Mouse (Mus musculus) embryonic facial prominence, embryonic 11.5 days (tissue): Measurements from ENCODE around the gene Apc2. TPM values are rescaled to one million over a fixed set of nuclear protein-coding genes. Genes with fewer than 3 reads are reported as not detected.

ENCODE experiments used
- ATAC-seq: fragments of 200-750 bp; cut with Nextera tagmentation; replicated peaks from 2 replicates; pipeline ENCODE4 v1.8.0; 2017; ENCODE audit warnings: low read depth; ENCODE audit not compliant: insufficient number of reproducible peaks, low FRiP score, low TSS enrichment
- DNase-seq: peaks from one replicate; pipeline ENCODE4 v3.0.0-alpha.2; 2015; ENCODE audit warnings: low spot score
- H3K27ac ChIP-seq: fragments of 300-500 bp; sonication (generic); replicated peaks from 2 replicates; pipeline ENCODE4 v1.5.1; 2014; ENCODE audit warnings: mild to moderate bottlenecking, low read depth, low read length, control low read depth
- H3K27me3 ChIP-seq: fragments of 300-500 bp; sonication (generic); 2 replicates; pipeline ENCODE4 v1.6.1; 2014; ENCODE audit warnings: mild to moderate bottlenecking, low read length, moderate library complexity, mixed read lengths; ENCODE audit not compliant: control insufficient read depth, insufficient read depth
- H3K36me3 ChIP-seq: fragments of 300-500 bp; sonication (generic); replicated peaks from 2 replicates; pipeline ENCODE4 v1.6.1; 2014; ENCODE audit warnings: low read depth, mild to moderate bottlenecking, low read length, moderate library complexity, mixed read lengths; ENCODE audit not compliant: control insufficient read depth, insufficient read depth
- H3K4me1 ChIP-seq: fragments of 300-500 bp; sonication (generic); 2 replicates; pipeline ENCODE4 v1.6.1; 2014; ENCODE audit warnings: low read length, mixed read lengths; ENCODE audit not compliant: control insufficient read depth, insufficient read depth
- H3K4me2 ChIP-seq: fragments of 300-500 bp; sonication (generic); 2 replicates; pipeline ENCODE4 v1.6.1; 2014; ENCODE audit warnings: low read depth, mild to moderate bottlenecking, control low read depth, low read length, moderate library complexity
- H3K4me3 ChIP-seq: fragments of 300-500 bp; sonication (generic); 2 replicates; pipeline ENCODE4 v1.5.1; 2014; ENCODE audit warnings: low read depth, low read length, control low read depth
- H3K9ac ChIP-seq: fragments of 300-500 bp; sonication (generic); replicated peaks from 2 replicates; pipeline ENCODE4 v1.6.1; 2014; ENCODE audit warnings: mild to moderate bottlenecking, control low read depth, low read length
- H3K9me3 ChIP-seq: fragments of 300-500 bp; sonication (generic); replicated peaks from 2 replicates; pipeline ENCODE4 v1.6.1; 2016; ENCODE audit warnings: mild to moderate bottlenecking, low read length, inconsistent platforms, mixed read lengths; ENCODE audit not compliant: control insufficient read depth
- WGBS: fragments of 180-500 bp; shearing (Covaris S2); extraction: QIAGEN DNeasy Blood & Tissue Kit; methylation state at CpG from one replicate; pipeline ENCODE4 v1.1.7; 2014; 5-methylcytosine and 5-hydroxymethylcytosine counted together
- polyA plus RNA-seq: library from polyadenylated mRNA; unstranded; fragments of >200 nt; fragmentation: Nextera tagmentation; extraction: Ambion mirVana; gene quantifications from 2 replicates; pipeline ENCODE4 v1.2.1, GENCODE M21; 2014

Gene Apc2
- polyA plus RNA-seq, 1 experiment from 2014 or later, result 11.0 TPM

DNA sequence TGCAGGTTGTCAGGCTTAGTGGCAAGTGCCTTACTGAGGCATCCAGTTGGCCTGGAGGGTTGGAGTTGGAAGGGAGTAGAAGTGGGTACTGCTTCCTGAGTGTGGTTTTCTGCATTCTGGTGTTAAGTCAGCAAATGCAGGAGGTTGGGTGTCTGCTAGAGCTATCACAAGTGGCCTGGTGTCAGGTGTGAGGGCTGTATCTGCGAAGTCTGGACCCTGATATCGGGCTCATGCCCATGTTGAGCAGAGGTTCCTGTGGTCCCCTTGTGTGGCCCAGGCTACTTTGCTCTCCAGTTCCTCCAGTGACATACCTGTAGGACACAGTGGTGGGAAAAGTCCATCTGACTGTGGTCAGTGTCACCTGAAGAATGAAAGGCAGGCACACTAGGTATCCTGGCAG lies 25.7 kb upstream of the Apc2 start:
- H3K9me3 ChIP-seq, result no peaks in the 10 kb centered on the region
- no peaks in the 10 kb centered on the region for H3K27me3 ChIP-seq
- H3K9ac ChIP-seq, result no peak overlapping the region
- DNase-seq (no peak), ATAC-seq (no peak)
- H3K4me3 ChIP-seq, result no peak overlapping the region
- H3K27ac ChIP-seq, result no peak overlapping the region
- 100% methylated on average over 2 of the region's 2 CpGs for WGBS
- no peaks in the 10 kb centered on the region; the same call in 1 of the 2 replicates for H3K4me1 ChIP-seq
- H3K4me2 ChIP-seq, result no peak overlapping the region
- peaks cover 6% of the 10 kb centered on the region for H3K36me3 ChIP-seq

DNA sequence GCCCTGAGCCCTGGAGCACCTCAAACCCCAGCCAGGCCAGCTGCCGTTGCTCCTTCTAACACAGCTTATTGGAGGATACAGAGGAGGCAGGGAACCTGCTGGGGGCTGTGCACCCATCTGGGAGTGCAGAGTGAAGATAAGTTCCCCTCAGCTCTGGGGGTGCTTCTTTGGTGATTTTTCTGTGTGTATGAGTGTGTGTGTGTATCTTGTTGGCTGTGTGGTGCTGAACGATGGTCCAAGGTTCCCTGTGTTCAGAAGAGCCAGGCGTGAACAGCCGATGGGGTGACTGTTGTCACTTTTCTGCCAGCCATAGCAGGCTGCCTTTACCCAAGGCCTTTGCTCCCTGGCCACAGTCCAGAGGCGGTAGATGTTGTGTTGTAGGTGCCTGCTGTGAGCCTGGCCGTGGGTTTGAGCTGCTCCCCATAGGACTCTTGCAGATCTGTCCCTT lies 25.0 kb upstream of the Apc2 start:
- Histone ChIP-seq H3K27me3 (no peaks in the 10 kb centered on the region), H3K9me3 (no peaks in the 10 kb centered on the region), H3K27ac (no peak overlapping the region), H3K4me2 (no peak overlapping the region), H3K36me3 (peaks cover 6% of the 10 kb centered on the region), H3K9ac (no peak overlapping the region), H3K4me1 (no peaks in the 10 kb centered on the region; the same call in 1 of the 2 replicates), H3K4me3 (no peak overlapping the region)
- 82% methylated on average over 6 of the region's 6 CpGs for WGBS
- no peak for ATAC-seq
- no peak for DNase-seq

DNA sequence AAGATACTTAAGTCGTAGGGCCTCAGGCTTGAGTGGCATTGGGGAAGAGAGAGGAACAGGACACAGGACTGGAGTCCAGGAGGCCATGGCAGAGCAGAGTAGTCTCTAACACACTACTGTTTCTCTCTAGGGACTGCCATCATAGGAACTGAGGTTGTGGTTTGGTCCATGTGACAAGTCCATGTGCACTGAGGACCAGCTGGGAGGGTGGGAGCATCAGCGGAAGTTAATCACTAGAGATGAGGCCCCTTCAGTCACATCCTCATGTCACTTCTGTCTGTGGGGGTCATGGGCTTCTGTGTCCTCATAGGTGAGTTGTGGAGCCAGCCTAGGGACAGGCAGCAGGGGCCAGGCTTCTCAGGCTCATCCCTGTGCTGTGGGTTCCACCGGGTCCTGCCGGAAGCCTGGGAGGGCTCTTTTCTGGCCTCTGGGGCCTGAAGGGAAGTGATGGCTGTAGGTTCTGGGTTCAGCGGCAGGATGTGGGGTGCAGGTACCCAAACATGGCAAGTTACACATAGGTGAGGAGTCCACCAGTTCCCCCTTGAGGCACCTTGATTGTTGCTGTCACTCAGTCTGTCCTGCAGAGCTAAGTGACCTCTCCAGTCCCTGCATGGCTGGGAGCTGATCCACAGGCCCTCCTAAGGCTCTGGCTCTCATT lies 24.5 kb upstream of the Apc2 start:
- Histone ChIP-seq H3K4me3 (no peak overlapping the region), H3K27me3 (no peaks in the 10 kb centered on the region), H3K27ac (no peak overlapping the region), H3K4me1 (no peaks in the 10 kb centered on the region; the same call in 1 of the 2 replicates), H3K9ac (no peak overlapping the region), H3K36me3 (peaks cover 10% of the 10 kb centered on the region), H3K9me3 (no peaks in the 10 kb centered on the region), H3K4me2 (no peak overlapping the region)
- DNase-seq (no peak), ATAC-seq (no peak)
- WGBS, result 83% methylated on average over 5 of the region's 5 CpGs

GRCm38 (mm10) chr10:80271870-80272585 lies 23.7 kb upstream of the Apc2 start:
- H3K4me3 ChIP-seq, result no peak overlapping the region
- no peak overlapping the region for H3K4me2 ChIP-seq
- H3K36me3 ChIP-seq, result peaks cover 10% of the 10 kb centered on the region
- ATAC-seq, result no peak
- no peaks in the 10 kb centered on the region for H3K9me3 ChIP-seq
- no peaks in the 10 kb centered on the region; the same call in 1 of the 2 replicates for H3K4me1 ChIP-seq
- no peak overlapping the region for H3K9ac ChIP-seq
- DNase-seq, result no peak
- no peaks in the 10 kb centered on the region for H3K27me3 ChIP-seq
- no peak overlapping the region for H3K27ac ChIP-seq
- 95% methylated on average over 8 of the region's 8 CpGs for WGBS

DNA sequence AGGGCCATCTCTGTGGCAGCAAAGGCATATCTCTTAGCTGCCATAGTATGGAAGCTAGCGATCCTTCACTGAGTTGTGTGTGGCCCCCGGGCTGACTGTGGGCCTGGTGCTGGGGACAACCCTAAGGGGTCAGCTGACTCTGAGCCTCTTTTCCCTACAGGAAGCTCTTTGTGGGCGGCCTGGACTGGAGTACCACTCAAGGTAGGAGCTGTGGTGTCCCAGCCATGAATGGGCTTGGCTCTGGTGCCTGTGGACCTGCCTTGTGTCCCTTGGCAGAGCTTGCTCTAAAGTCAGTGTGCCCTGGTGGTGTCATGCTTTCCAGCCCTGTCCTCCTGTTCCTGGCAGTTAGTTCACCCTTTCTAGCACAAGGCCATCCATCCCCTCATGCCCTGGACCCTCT lies 21.9 kb upstream of the Apc2 start:
- H3K9ac ChIP-seq, result no peak overlapping the region; the same call in 1 of the 2 replicates
- no peaks in the 10 kb centered on the region; the same call in 1 of the 2 replicates for H3K4me1 ChIP-seq
- ATAC-seq, result no peak
- WGBS, result 86% methylated on average over 3 of the region's 3 CpGs
- no peak for DNase-seq
- peaks cover 20% of the 10 kb centered on the region for H3K36me3 ChIP-seq
- no peaks in the 10 kb centered on the region for H3K9me3 ChIP-seq
- H3K27ac ChIP-seq, result no peak overlapping the region
- no peaks in the 10 kb centered on the region for H3K27me3 ChIP-seq
- no peak overlapping the region for H3K4me2 ChIP-seq
- H3K4me3 ChIP-seq, result no peak overlapping the region

- H3K27ac ChIP-seq, result no peak overlapping the region
- H3K9ac ChIP-seq, result no peak overlapping the region
- no peaks in the 10 kb centered on the region for H3K27me3 ChIP-seq
- no peaks in the 10 kb centered on the region for H3K9me3 ChIP-seq
- H3K4me3 ChIP-seq, result no peak overlapping the region
- 89% methylated on average over 4 of the region's 5 CpGs for WGBS
- DNase-seq (no peak), ATAC-seq (no peak)
- H3K36me3 ChIP-seq, result peaks cover 22% of the 10 kb centered on the region
- no peaks in the 10 kb centered on the region for H3K4me1 ChIP-seq
- H3K4me2 ChIP-seq, result no peak overlapping the region
Observed at GRCm38 (mm10) chr10:80276238-80276637, 19.5 kb upstream of the Apc2 start.

DNA sequence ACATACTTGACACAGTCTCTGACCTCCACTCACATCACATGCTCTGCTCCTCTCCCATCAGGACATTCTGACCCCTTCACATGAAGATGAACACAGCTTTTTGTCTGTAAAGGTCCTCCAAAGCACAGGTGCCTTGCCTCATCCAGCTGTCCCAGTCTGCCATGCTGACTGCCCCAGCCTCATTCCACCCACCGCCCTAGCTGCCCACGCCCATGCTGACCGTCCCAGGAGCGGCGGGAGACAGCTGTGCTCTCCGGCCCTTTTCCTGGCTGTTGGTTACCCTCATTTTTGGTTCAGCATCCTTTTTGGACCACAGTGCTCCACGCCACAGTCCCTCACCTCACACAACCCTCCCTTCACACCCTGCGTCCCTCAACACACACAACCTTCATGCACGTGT lies 17.4 kb upstream of the Apc2 start:
- ATAC-seq, result no peak
- Histone ChIP-seq H3K4me3 (no peak overlapping the region), H3K9ac (no peak overlapping the region), H3K4me1 (no peaks in the 10 kb centered on the region), H3K9me3 (no peaks in the 10 kb centered on the region), H3K27me3 (no peaks in the 10 kb centered on the region), H3K4me2 (no peak overlapping the region), H3K27ac (no peak overlapping the region), H3K36me3 (peaks cover 27% of the 10 kb centered on the region)
- no peak for DNase-seq
- 95% methylated on average over 9 of the region's 9 CpGs for WGBS

GRCm38 (mm10) chr10:80279273-80279672 lies 16.5 kb upstream of the Apc2 start:
- H3K4me3 ChIP-seq, result no peak overlapping the region
- DNase-seq (no peak), ATAC-seq (no peak)
- H3K27me3 ChIP-seq, result no peaks in the 10 kb centered on the region
- no peak overlapping the region for H3K27ac ChIP-seq
- H3K9me3 ChIP-seq, result no peaks in the 10 kb centered on the region
- 92% methylated on average over 12 of the region's 12 CpGs for WGBS
- no peak overlapping the region for H3K4me2 ChIP-seq
- peaks cover 27% of the 10 kb centered on the region for H3K36me3 ChIP-seq
- no peak overlapping the region for H3K9ac ChIP-seq
- no peaks in the 10 kb centered on the region for H3K4me1 ChIP-seq
